Mouse (Mus musculus) myocyte (in vitro differentiated cells): ENCODE results near the gene N4bp2.

Experiments
- CEBPB ChIP-seq: IDR thresholded peaks from 2 replicates; pipeline ENCODE4 v1.6.1; 2011; ENCODE audit warnings: mild to moderate bottlenecking, moderate library complexity; ENCODE audit not compliant: poor library complexity, insufficient read depth, severe bottlenecking
- E2F4 ChIP-seq: IDR thresholded peaks from one replicate; pipeline ENCODE4 v1.6.1; 2011; ENCODE audit warnings: mild to moderate bottlenecking, control low read depth, moderate library complexity; ENCODE audit not compliant: insufficient read depth
- MAX ChIP-seq: IDR thresholded peaks from one replicate; pipeline ENCODE4 v1.6.1; 2011; ENCODE audit warnings: low read depth, mild to moderate bottlenecking, control low read depth
- MYOD1 ChIP-seq, 3 experiments: IDR thresholded peaks; one replicate each; pipeline ENCODE4 v1.6.1; 2011; ENCODE audit warnings: control low read depth in 2 of 3, low read depth in 2 of 3, mild to moderate bottlenecking in 2 of 3, moderate library complexity in 1 of 3; ENCODE audit not compliant: insufficient read length in 2 of 3, control insufficient read depth in 1 of 3
- MYOG ChIP-seq, 3 experiments: IDR thresholded peaks; one replicate each; pipeline ENCODE4 v1.6.1; 2011; ENCODE audit warnings: control low read depth in 2 of 3, low read depth in 2 of 3, mild to moderate bottlenecking in 2 of 3; ENCODE audit not compliant: insufficient read length in 2 of 3, control insufficient read depth in 1 of 3, insufficient read depth in 1 of 3
- POLR2A ChIP-seq: IDR thresholded peaks from one replicate; pipeline ENCODE4 v1.6.1; 2011; ENCODE audit warnings: low read depth, mild to moderate bottlenecking, control low read depth, moderate library complexity; ENCODE audit not compliant: insufficient read length
- POLR2AphosphoS2 ChIP-seq: IDR thresholded peaks from one replicate; pipeline ENCODE4 v1.6.1; 2011; ENCODE audit warnings: low read depth, control low read depth; ENCODE audit not compliant: insufficient read length
- REST ChIP-seq: IDR thresholded peaks from one replicate; pipeline ENCODE4 v1.6.1; 2011; ENCODE audit warnings: mild to moderate bottlenecking, control low read depth, moderate library complexity; ENCODE audit not compliant: insufficient read depth, insufficient read length
- SRF ChIP-seq: IDR thresholded peaks from one replicate; pipeline ENCODE4 v1.6.1; 2011; ENCODE audit warnings: low read depth; ENCODE audit not compliant: control insufficient read depth, insufficient read length
- TCF12 ChIP-seq: IDR thresholded peaks from one replicate; pipeline ENCODE4 v1.6.1; 2011; ENCODE audit warnings: mild to moderate bottlenecking, control low read depth; ENCODE audit not compliant: poor library complexity, insufficient read depth, severe bottlenecking
- TCF3 ChIP-seq: IDR thresholded peaks from one replicate; pipeline ENCODE4 v1.6.1; 2011; ENCODE audit warnings: low read depth, control low read depth; ENCODE audit not compliant: insufficient read length
- USF1 ChIP-seq: IDR thresholded peaks from one replicate; pipeline ENCODE4 v1.6.1; 2011; ENCODE audit warnings: low read depth, mild to moderate bottlenecking, control low read depth, moderate library complexity

DNA sequence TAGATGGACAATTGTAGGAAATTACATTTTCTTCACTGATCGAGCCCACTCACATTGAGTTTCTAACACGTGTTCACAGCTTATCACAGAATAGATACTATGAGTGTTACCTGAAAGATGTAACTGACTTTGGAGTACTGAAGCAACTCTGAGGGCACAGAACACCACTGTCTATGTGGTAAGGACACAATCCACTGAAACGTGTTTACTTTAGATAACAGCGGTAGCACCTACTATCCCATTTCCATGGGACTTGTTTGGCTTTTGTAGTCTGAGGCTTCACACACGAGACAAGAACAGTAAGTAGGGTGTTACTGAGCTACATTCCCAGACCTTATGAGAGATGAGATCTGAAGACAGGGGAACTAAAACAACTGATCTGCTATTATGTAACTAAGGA lies 2.3 kb upstream of the N4bp2 start:
- TF ChIP-seq POLR2A, result no peak
- TF ChIP-seq MAX, result no peak
- TF ChIP-seq SRF, result no peak
- TF ChIP-seq MYOD1 (IDR thresholded peaks at IDR 0.05; ENCODE audit: control insufficient read depth in 1 of 3, insufficient read length in 2 of 3, low read depth in 2 of 3), result no peak
- TF ChIP-seq USF1, result no peak
- TF ChIP-seq TCF12, result no peak
- no peak for TF ChIP-seq REST
- no peak for TF ChIP-seq E2F4
- TF ChIP-seq MYOG (IDR thresholded peaks at IDR 0.05; ENCODE audit: control insufficient read depth in 1 of 3, insufficient read depth in 1 of 3, insufficient read length in 2 of 3, low read depth in 2 of 3), result no peak
- no peak for TF ChIP-seq POLR2AphosphoS2
- TF ChIP-seq CEBPB, result no peak
- TF ChIP-seq TCF3, result no peak
